Mouse (Mus musculus): ENCODE measurements around the gene Defb18.
"Not testable (repeated sequence)": the region's sequence is repeated elsewhere in the genome, so short reads cannot be mapped to it uniquely, and the experiment has no call there.

Defb18 gene

GRCm38 (mm10) chr1:18237343-18237742, at the start of gene Defb18:
Defb18 (minus strand) TSS chr1:18237443.
- no peak for DNase-seq (ENCODE audit: low spot score in 2 of 2)

DNA sequence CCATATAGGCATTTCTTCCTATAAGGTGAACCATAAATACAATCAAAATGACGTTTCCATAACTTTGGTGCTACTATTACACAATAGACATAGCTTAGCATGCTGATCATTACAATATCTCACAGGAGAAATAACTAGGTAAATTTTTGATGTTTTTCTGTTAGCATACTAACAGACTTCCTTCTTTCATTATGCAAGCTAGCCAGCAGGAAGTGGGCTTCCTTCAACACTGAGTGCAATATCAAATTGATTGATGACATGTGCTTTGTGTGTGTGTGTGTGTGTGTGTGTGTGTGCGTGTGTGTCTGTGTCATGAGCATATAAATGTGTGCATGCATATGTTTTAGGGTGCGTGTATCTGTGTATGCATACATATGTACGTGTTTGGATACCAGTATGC, 33.9 kb upstream of the Defb18 start:
- no peak for DNase-seq (ENCODE audit: low spot score in 2 of 2)

DNA sequence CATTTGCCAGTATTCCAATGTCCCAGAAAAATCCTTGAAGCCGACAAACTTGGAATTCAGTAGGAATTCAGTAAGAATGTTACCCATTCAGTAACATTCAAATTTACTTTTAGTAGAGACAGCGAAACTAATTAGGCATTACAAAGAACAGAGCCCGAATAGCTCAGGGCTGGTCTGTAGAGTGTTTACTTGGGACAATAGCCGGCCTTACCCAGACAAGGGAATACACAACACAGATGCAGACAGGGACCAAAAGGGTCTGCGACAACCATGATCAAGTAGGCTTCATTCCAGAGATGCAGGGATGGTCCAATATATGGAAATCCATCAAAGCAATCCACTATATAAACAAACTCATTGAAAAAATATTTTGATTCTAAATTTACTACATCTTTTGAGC, 31.6 kb upstream of the Defb18 start:
- DNase-seq (ENCODE audit: low spot score in 2 of 2): no peak

DNA sequence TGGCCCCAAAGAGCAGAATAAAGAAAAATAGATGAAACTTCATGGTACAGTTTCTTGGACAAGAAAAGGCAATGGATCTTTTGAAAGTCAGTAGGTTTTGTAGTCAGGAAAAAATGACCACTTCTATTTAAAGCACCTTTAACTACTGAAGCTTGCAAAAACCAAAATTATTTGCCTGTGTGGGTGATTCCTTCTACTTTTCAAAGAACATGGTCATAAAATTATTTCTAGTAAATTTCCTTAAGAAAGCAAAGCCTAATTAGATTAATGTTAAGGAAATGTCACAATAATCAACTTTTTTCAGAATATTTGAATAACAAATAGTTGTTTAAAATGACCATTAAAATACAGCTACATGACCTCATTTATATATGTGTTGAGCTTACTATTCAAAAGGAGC, 27.8 kb upstream of the Defb18 start, which contains the start of gene Defb41:
Gene Defb41, minus strand, starts transcription at position 101 of the 400 bp plus-strand sequence.
- DNase-seq (ENCODE audit: low spot score in 2 of 2): no peak

GRCm38 (mm10) chr1:18245801-18246580, 8.7 kb upstream of the Defb18 start:
- not testable (repeated sequence) for DNase-seq (ENCODE audit: low spot score in 2 of 2)

- DNase-seq (ENCODE audit: low spot score in 2 of 2): no peak
Observed at GRCm38 (mm10) chr1:18223385-18223945, 13.8 kb downstream of the Defb18 start.

DNA sequence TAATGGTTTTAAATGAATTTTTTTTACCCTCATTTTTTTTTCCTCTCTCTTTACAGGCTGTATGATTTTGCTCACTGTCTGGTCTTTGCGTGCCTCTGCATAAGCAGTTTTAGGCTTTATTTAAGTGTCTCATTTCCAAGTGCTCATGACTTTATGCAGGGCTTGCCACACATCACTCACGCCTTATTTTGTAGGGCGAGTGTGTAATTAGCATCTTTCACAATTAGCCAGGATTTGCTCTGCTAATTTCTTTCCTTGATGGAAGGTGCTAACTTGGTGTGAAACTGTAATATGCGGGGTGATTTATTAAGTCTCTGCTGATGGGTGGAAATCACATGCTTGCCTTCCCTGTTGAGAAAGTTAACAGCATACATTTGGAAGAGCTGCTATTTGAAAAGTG, 45.5 kb downstream of the Defb18 start:
- DNase-seq (ENCODE audit: low spot score in 2 of 2): no peak

DNA sequence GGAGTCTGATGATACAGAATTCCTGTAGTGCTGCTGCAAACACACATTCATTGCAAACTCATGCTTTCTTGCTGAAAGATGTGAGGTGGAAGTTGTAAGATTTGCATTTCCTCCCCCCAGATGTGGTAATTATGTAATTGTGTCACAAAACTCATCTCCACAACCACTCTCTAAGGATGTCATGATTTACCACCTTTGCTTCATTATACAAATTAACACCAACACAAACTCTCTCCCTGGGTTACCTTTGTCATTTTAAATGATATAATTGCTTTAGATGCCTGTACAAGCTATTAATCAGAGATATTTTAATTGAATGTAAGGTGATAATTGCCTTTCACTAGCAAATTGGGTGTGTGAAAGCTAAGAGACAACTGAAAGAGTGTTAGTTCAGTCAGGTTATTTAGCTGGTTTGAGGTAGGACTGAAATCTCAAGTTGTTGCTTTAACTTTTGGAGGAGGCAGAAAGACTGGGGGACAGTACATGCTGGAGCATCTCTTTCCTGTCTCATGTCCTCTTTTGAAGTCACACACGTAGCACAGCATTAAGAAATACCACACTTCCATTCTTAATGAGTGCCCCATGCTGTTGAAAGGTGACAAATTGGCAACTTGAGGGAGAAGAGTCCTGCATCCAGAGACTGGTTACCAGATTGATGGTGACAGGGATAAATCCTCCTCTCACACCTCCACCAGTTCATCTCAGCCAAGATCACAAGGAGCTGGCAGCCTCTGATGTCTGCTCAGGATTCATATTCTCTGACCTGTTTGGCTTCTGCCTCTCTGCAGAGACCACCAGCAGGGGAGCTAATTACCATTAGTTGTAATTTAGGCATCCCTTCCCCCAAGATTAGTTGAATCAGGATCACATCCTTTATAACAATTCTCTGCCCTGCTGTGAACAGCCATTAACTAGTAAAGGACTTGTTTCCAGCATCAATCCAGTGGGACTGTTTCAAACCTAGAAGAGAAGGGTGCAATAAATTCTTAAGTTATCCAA, 46.2 kb downstream of the Defb18 start:
- DNase-seq (ENCODE audit: low spot score in 2 of 2): no peak
